Mouse (Mus musculus) Muller cell, postnatal 12 days (primary cell): Measurements from ENCODE around the gene Casq2.

Experiments used
- DNase-seq: peaks from one replicate; pipeline ENCODE4 v3.0.0-alpha.2; 2015; ENCODE audit errors: inconsistent ontology term

Gene Casq2

DNA sequence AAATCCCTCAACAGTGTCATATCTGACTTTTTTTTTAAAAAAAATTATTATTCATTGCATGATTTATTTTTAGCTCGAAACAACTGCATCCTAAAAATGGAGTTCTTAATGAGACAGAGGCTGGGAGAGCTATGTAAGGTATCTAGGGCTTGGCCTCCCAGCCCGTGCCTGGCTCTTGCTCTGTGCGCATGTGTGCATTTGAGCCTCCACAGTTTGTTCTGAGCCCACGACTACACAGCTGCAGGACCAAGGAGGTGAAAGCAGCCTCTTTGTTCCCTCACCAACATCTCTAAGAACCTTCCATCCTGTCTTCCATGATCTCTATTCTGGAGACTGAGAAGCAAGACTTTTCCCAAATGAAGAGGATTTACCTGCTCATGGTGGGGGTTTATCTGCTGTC lies at the start of gene Casq2:
TSS of gene Casq2 (plus strand) at position 133 of the 400 bp plus-strand sequence.
- DNase-seq = no peak

DNA sequence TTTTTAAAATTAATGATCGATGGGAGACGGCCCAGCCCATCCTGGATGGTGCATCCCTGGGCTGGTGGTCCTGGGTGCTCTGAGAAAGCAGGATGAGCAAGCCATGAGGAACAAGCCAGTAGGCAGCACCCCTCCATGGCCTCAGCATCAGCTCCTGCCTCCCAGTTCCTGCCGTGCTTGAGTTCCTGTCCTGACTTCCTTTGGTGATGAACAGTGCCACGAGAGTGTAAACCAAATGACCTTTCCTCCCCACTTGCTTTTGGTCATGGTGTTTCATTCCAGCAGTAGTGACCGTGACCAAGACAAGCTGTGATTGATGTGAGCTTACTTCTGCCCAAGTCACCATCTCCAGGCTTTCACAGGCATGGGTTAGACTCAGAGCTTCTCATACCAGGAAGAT lies 48.4 kb upstream of the Casq2 start:
- no peak for DNase-seq

DNA sequence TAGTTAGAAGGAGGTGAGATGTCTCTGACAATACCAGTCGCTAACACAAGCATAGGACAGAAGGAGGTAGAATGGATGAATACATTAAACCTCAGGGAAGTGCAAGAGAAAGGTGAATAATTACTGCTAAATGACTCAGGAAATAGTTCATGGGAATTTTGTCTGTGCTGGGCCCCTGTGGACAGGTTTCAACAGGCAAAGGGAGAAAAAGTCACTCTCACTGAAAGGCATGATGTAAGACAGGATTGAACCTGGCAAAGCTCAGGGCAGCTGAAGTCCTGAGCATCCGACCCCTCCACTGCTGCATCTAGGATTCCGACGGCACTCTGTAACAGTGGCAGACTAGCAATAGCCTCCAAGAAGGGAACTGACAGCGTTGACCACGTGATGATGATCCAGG lies 47.6 kb upstream of the Casq2 start:
- no peak for DNase-seq

DNA sequence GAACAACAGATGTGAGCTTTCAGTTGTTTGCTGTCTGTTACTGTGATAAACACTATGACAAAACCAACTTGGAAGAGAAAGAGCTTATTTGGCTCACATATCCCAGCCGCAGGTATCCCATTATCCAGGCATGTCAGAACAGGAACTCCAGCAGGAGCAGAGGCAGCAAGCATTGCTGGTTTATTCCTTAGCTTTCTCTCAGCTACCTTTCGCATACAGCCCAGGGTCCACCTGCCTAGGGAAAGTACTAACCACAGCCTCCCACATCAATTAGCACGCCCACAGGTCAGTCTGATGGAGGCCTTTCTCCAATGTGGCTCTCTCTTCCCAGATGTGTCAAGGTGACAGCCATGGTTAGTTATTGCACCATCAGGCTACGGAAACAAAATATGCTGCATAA lies 44.6 kb upstream of the Casq2 start:
- DNase-seq = no peak

DNA sequence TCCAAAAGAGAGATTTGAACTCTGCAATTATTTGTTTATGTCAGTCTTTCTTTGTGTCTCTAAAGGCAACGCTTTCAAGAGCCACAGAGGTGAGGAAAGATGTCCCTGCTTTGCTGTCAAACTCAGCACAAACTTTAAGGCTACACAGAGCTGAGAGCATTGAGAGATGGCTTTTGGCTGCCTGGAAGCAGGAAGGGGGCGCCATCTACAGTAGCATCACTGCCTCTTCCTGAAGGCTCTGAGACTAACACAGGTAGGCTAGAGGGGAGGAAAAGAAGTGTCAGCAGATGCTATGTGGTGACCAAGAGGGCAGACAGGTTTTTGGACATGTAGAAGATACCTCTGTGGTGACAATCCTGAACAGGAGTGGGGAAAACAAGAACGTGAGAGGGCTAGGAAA lies 41.1 kb upstream of the Casq2 start:
- DNase-seq = no peak

DNA sequence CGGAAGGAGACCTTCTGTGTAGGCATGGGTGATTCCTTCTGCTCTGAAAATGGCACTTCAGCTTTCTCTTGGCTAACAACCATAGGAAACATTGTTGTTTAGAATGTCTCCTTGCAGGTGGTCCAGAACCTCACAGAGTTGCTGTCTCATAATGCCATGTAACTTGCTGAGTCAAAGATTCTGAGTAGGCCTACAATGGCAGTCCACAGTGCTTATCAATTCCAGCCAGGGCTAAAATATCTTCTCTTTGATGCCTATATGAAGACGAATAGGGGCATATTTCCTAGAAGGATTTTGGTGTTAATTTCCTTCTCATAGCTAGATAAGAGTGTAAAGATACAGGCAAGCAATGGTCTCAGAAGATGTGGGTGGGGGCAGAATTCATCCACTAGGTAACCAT lies 38.7 kb upstream of the Casq2 start:
- no peak for DNase-seq

DNA sequence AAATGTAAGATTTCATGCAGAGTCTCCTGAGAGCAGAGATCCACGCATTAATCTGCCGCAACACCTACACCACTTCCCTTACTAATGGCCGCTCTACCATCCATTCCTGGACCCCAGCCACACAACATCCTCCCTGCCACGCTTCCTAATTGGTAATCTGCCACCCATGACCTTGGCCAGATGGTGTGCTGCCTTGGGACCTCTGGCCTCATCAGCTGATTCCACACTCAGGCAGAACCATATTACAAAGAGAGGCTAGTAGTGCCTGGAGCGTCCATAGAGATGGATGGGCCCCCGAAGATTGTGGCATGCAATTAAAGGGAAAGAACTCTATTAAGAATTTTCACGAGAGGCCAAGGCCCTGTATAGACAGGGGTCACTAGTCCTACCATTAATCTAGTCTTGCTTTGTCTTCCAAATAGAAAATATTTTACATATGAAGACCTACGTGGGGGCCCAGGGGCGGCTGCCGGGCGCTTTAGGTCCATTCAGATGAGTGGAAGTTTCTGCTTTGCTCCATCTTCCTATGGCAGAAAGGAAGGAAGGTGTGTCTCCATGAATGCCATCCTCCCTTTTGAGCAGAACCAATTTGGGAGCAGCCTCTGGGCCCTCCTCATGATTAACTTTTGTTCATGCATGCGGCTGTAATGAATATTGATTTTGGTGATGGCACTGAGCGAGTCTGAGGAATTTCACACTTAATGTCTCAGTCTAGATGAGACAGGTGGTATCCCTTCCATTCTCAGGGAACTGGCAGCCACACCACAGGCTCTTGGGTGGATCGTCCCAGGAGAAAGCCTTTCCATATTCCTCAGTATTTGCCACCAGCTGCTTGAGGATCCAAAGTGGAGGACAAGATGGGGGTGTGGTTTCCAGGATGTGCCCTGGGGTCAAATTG lies 36.8 kb upstream of the Casq2 start:
- DNase-seq = no peak

DNA sequence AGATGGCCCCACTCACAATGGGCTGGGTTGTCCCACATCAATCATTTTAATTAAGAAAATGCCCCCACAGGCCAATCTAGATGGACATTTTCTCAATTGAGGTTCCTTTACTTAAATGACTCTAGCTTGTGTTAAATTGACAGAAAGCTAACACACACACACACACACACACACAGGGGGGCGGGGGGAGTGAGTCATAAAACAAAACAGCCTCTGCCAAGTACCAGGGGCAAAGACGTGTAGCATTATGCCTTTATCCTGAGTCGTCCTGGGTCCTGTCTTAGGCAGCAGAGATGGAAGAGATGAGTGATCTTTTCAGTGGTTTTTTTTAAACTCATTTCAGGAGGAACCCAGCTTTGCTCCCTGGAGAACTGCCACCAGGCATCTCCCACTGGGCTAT lies 34.2 kb upstream of the Casq2 start:
- peak; percentile 57 for DNase-seq

DNA sequence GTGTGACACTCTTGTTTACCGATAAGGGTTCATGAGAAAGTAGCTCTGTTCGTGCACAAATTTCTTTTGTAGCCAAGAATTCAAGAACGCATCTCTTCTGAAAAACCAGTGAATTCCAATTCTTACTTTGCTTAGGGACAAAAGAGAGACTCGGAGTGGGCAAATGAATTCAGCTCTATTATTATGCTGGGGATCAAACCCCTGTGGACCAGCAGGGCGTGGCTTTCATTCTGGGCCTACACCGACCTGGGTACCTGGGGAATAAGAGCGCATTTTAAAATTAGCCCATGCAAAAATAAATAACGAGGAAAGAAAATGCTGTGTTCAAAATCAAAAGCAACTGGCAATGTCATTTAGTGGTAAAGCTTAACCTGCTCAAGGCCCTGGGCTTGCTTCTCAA lies 32.9 kb upstream of the Casq2 start:
- DNase-seq = no peak

DNA sequence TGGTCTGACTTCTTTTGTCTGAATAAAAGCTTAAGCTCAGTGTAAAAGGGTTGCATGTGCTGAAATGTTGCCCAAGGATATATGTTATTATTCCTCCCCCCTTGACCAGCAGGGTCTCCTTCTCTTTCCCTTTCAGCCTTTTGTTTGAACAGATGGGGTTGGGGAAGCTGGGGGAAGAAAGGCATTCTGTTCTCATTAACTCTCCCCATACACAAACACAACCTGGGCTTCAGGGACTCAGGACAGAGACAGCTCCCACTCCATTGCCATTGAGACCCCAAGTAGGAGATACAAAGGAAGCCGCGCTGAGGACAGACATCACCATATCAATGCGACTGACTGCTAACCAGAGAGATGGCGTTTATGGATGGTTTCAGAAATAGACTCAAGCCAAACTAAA lies 30.3 kb upstream of the Casq2 start:
- DNase-seq = no peak

DNA sequence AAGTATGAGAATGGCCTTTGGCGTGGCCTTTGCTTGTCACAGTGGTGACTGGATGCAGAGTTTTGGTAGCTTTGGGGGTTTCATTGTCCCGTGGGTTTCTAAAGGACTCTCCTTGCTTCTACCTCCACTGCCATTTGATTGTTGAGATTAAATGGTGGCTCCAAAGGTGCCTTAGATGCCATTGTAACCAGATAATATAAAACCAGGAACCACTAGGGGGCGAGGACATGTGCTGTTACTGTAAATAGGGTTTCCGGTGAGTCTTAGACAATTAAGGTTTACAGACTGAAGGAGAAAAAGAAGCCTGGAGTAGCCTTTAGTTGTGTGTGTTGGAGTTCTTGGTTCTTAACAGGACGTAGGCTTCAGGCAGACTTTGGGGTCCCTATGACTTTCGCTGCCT lies 26.1 kb upstream of the Casq2 start:
- DNase-seq = no peak

DNA sequence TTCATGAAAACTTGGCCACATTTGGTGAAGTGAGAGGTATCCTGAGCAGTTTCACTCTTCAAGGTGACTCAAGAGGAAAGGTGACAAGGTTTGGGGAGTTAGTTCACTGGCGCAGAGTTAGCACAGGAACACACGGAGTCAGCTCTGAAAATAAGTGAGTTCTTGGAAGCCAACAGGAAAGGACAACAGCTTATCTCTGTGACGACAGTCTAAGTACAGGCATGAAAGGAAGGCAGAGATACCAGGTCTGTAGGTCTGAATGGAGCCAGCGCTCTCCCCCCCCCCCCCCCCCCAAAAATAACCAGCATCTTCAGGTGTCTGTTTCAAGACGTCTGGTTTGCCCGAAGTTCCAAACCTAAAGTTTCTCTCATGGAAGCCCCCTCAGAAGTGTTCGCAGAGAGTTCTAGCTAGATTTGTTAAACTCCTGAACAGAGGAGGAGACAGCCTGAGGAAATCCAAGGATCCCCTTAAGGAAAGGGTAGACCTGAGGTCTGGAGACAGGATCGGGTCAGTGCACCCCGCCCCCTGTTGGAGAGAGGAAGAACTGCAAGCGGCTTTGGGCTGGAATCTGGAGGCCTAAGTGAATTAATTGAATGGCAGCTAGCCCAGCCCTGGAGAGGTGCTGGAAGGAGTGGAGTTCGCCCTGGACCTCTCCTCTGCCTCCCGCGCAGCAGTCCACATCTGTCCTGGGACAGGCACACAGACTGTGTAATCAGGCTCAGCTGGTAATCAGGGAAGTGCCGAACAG lies 24.1 kb upstream of the Casq2 start:
- DNase-seq = peak; percentile 33

DNA sequence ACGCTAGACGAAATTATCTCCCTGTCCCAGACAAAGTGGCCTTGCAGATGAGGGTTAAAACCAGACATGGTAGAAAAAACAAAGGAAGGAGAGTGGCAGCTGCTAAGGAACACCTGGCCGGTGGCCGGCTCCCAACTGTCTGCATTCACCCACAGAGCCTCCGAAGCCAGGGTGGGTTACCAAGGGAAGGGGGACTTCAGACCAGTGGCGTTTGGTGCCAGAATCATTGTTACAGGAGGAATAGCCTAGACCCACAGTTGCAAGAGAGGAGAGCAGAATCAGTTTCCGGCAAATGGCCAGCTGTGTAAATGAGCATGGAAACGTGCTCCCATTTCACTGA lies 23.6 kb upstream of the Casq2 start:
- DNase-seq = no peak

DNA sequence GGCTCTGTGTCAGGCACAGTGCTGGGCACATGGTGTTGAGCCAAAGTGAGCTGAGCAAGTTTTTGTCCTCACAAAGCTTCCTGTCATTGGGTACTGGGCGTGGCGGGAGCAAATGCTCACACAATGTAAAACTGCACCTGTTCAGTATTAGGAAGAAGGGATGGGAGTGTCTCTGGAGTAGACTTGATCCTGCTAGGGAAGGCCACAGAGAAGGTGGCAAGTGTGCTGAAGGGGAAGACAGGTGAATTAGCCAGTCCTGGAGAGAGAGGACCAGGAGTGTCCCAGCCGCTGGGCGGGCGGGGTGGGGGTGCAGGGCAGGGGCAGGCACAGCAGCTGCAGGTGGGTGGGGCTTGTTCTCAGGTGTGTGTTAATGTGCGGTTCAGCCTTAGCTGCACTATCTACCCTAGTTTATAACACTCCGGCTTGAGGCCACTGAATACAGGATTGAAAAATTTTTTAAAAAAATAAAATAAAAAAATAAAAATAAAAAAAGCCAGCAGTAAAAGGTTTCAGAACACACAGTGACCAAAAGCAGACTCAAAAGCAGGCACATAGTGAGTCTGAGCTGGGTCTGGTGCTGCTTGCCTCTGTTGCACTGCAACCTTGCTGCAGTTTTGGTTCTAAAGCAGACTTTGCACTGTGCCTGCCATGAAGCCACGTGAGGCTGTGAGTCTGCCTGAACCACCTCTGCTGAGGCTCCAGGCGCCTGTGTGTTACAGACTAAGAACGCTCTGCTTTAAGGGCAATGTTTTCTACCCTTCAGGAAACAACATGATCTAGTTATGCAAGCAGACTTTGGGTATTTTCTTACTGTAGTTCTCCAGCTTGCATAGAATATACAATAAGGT lies 22.7 kb upstream of the Casq2 start:
- DNase-seq = no peak

DNA sequence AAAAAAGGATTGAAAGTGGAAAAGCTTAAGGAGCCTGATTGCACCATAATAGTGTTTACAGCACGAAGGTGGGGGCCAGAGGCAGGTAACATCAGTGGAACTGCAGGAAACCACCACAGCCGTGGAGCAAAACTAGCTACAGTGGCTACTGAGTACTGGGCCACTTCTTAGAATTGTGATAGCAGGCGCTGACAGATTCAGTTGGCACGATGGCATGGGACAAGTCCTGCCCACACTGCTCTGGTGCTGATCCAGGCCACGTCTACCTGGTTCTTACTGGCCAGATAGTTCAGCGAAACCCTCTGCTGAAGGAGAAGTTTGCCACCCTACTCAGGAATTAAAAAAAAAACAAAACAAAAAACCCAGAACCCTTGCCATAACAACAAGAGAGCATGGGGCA lies 21.6 kb upstream of the Casq2 start:
- DNase-seq = no peak

DNA sequence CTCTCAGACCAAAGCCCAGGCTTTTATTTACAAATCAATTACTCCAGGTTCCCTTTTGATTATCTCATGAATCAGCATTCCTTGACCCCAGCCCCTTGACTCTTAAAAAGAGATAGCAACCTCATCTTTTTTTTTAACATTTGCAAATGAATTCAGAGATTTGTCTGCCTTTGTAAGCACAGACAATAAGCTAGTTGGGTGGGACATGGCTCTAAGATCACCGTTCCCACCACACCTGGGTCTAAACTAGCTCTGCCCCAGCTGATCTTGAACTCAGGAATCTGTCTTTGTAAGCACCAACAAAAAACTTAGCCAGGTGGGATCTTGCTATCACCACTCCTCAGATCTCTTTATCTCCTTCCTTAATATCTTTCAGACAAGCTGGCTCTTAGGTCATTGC lies 18.9 kb upstream of the Casq2 start:
- no peak for DNase-seq

DNA sequence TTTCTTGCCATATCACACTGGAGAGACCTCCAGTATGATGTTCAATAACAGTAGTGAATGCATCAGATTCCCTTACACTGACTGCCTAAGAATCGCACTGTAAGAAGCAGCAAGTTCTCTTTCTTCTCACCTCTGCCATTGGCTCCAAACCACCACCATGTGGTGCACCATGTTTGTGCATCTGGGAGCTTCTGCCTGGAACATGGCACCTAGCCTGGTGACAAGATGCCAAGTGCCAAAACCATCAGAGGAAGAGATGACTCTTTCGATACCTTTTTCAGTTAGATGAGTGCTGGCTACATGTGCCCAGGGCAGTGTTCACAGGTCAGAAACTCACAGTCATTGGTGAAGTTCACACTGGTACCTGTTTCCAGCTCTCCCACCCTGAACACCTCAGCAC lies 18.4 kb upstream of the Casq2 start:
- DNase-seq = no peak

DNA sequence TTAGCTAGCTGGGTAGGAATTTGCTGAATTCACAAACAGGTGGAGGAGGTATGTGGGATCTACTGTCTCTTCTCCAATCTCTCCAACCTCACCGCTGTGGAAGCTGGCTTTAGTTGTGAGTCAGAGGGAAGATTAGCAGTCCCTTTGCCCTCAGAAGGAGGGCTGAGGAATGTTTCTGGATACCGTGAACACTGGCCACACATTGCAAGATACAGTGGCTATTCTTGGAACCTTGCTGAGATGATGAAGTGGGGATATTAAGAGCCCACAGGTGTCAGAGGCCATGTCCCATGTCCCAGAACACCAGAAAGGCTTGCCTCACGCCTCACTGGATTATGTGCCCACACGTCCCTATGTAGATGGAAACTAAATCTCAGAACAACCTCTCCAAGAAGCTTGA lies 17.0 kb upstream of the Casq2 start:
- no peak for DNase-seq

DNA sequence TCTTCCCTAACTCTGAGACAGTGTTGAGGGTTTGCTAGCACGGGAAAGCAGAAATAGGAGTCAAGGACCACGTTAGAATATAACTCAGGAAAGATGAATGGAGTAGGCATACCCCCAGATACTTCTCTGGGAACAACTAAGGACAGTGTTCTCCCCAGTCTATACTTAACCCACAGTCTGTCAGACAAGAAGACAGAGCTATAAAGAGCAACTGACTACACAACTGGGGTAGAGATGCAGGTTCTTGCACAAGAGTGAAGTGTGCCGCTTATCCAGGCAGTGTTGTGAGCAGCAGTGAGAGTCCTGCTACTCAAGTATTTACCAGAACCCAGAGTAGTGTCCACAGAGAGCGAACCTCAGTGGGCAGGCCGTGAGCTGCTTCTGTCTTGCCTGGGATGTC lies 16.5 kb upstream of the Casq2 start:
- no peak for DNase-seq

DNA sequence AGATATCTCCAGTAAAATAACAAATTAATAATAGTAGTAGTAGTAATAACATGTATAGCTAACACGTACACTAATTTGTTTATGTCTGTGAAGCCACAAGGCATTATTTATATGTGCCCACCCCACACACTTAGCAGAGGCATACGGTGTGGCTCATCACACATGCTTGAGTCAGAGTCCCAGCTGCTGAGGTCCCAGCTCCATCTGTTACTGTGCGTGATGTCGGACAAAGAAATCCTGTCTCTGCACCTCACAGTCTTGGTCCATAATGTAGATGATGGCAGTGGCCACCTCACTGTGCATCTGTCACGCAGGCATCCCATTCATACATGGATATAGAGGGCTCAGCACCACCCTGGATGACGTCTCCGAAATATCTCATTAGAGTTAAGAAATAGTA lies 15.9 kb upstream of the Casq2 start:
- DNase-seq = no peak

DNA sequence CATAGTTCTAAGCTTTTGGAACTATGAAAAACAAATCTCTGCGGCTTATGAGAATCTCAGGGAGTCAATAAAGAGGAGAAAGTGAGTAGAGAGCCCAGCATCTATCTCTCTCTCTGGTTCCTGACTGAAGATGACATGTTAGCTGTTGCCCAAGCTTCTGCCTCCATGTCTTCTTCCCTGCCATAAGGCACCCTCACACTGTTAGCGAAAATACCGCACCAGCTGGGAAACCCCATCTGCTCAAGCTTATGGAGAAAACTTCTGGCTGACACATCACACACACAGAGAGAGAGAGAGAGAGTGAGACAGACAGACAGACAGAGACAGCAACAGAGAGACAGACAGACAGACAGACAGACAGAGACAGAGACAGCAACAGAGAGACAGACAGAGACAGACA lies 15.2 kb upstream of the Casq2 start:
- DNase-seq = no peak

DNA sequence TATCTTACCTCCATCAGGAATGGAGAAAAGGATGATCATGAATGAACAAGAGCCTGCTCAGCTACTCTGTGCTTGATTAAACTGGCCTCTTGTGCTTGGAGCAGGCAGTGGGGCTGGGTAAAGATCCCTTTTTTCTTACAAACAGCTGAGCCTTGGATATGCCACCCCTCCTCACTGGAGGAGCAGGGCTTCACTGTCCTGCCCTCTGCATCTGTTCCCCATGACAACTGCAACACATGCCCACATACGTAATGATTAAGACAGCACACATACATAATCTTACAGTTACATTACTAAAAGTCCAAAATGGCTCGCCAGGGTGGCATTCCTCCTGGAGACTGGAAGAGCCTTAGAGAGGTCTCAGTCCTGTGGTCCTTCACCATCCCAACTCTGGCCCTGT lies 6.8 kb upstream of the Casq2 start:
- no peak for DNase-seq

DNA sequence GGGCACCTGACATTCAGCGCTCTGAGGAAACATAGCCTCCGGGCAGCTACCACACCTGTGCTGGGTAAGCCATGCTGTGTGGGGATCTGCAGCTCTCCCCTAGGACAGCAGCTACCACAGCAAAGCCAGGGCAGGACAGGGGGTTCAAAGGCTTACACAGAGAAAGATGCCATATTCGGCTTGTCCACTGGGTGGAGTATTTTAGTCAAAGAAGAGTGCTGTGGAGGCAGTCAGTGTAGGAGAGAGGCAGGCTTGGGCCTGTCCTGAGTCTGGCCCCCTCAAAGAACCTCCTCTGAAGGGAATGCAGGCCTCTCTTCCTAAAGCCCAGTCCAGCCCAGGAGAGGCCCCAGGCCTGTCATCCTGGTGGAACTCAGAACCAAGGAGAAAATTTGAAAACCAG lies 4.4 kb upstream of the Casq2 start:
- DNase-seq = peak; percentile 52
